Mouse (Mus musculus) cerebellum, postnatal 14 days (tissue): Measurements from ENCODE around the gene Zfand3.

Experiments used
- DNase-seq, 2 experiments: peaks; one replicate each; pipeline ENCODE4 v3.0.0; 2021; ENCODE audit warnings: mixed read lengths in 2 of 2

Gene Zfand3

GRCm38 (mm10) chr17:30155411-30155925 lies 150.9 kb downstream of the Zfand3 start:
- peak; percentile 68 to 70 for DNase-seq

- no peak for DNase-seq
Observed at GRCm38 (mm10) chr17:30158419-30159108, 154.0 kb downstream of the Zfand3 start.

- no peak for DNase-seq
Observed at GRCm38 (mm10) chr17:30159341-30159740, 154.8 kb downstream of the Zfand3 start.

GRCm38 (mm10) chr17:30160823-30161432 lies 156.4 kb downstream of the Zfand3 start:
- no peak for DNase-seq

GRCm38 (mm10) chr17:30162983-30163382 lies 158.4 kb downstream of the Zfand3 start:
- no peak for DNase-seq

- no peak for DNase-seq
Observed at GRCm38 (mm10) chr17:30163793-30164192, 159.3 kb downstream of the Zfand3 start.

- DNase-seq = no peak
Observed at GRCm38 (mm10) chr17:30164818-30165217, 160.3 kb downstream of the Zfand3 start.

GRCm38 (mm10) chr17:30177435-30177834 lies 172.9 kb downstream of the Zfand3 start:
- peak; percentile 97 to 98 for DNase-seq

- DNase-seq = peak; percentile 71 to 75
Observed at GRCm38 (mm10) chr17:30178402-30178801, 173.9 kb downstream of the Zfand3 start.

GRCm38 (mm10) chr17:30180197-30180596 lies 175.7 kb downstream of the Zfand3 start:
- DNase-seq = no peak

GRCm38 (mm10) chr17:30181554-30181953 lies 177.0 kb downstream of the Zfand3 start:
- DNase-seq = no peak

GRCm38 (mm10) chr17:30182063-30182462 lies 177.5 kb downstream of the Zfand3 start:
- no peak for DNase-seq

GRCm38 (mm10) chr17:30183561-30183960 lies 179.0 kb downstream of the Zfand3 start:
- peak; percentile 71 to 86 for DNase-seq

- no peak for DNase-seq
Observed at GRCm38 (mm10) chr17:30187154-30187553, 182.6 kb downstream of the Zfand3 start.

- DNase-seq = no peak
Observed at GRCm38 (mm10) chr17:30187581-30187980, 183.0 kb downstream of the Zfand3 start.

- peak; percentile 35 to 66 for DNase-seq
Observed at GRCm38 (mm10) chr17:30188031-30188981, 183.8 kb downstream of the Zfand3 start.

GRCm38 (mm10) chr17:30191097-30191640 lies 186.6 kb downstream of the Zfand3 start:
- DNase-seq = peak in 1 of 2 experiments; percentile 8

- DNase-seq = peak in 1 of 2 experiments; percentile 2
Observed at GRCm38 (mm10) chr17:30192416-30193005, 188.0 kb downstream of the Zfand3 start.

- DNase-seq = no peak
Observed at GRCm38 (mm10) chr17:30193615-30194014, 189.1 kb downstream of the Zfand3 start.

GRCm38 (mm10) chr17:30194091-30194490 lies 189.6 kb downstream of the Zfand3 start:
- DNase-seq = peak in 1 of 2 experiments; percentile 1

- DNase-seq = peak in 1 of 2 experiments; percentile 36
Observed at GRCm38 (mm10) chr17:30194629-30195445, 190.3 kb downstream of the Zfand3 start.
